Mouse (Mus musculus): Measurements from ENCODE around the gene Flt1. TPM values are rescaled to one million over a fixed set of nuclear protein-coding genes. Genes with fewer than 3 reads are reported as not detected.

Flt1 gene
- polyA plus RNA-seq (2014; fragmentation: Nextera tagmentation; extraction: Ambion mirVana): 13.2 and 13.8 TPM in 2 replicates

DNA sequence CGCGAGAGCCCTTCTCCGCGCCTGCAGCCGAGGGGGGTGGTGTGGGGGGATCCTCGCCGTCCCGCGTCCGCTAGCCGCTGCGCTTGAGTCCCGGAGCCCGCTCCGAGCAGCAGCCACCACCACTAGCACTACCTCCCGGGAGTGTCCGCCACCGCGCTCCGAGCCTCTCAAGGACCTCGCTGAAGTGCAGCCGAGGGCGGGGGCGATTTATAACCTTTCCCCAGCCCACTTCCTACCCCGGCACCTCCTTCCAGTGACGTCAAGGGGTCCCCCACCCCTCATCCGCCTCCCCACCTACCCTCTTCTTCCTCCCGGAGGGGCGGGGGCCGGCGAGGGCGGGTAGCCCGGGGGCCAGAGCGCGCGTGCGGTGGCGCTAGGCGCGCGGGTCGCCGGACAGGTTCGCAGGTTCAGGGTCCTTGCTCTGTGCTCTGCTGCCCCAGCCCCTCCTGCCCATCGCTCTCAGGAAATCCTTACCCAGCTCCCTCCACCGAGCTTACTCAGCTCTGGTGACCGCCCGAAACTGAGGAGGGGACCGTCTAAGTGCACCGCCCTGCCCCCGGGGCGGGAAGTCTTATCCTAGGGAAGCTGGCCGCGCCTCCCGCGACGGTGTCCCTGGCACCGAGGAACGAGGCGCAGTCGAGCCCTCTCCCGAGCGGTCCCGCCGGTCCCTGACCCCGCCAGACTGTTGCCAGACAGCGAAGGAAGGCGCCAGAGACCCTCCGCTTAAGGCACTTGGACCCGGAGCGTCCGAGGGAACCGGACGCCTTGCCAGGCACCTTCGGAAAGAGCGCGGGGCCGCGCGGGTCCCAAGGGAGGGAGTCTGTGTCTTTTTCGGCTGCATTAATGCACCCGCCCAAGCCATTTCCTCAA is at the start of gene Flt1:
TSS of gene Flt1 (minus strand) at position 181 of the 870 bp plus-strand sequence.
- Histone ChIP-seq H3K4me3 (replicated peaks; ENCODE audit: low read length) (peak within 1 kb of the TSS; percentile 29), H3K27me3 (ENCODE audit: control insufficient read depth, insufficient read depth, low read length) (peaks cover 90% of the 10 kb centered on the region), H3K36me3 (replicated peaks; ENCODE audit: control insufficient read depth, insufficient read depth) (no peaks in the 10 kb centered on the region), H3K27ac (no peak within 1 kb of the TSS), H3K9me3 (ENCODE audit: control insufficient read depth, low read length) (no peaks in the 10 kb centered on the region), H3K4me1 (replicated peaks; ENCODE audit: control insufficient read depth, insufficient read depth, low read length) (peaks cover 15% of the 10 kb centered on the region), H3K4me2 (replicated peaks) (peak within 1 kb of the TSS; percentile 59), H3K9ac (peak within 1 kb of the TSS; percentile 41; the same call in 1 of the 2 replicates)
- under 1% methylated on average over 61 of the region's 82 CpGs for WGBS
- DNase-seq (ENCODE audit: low spot score) (no peak), ATAC-seq (ENCODE audit: low FRiP score) (peak; percentile 69)

DNA sequence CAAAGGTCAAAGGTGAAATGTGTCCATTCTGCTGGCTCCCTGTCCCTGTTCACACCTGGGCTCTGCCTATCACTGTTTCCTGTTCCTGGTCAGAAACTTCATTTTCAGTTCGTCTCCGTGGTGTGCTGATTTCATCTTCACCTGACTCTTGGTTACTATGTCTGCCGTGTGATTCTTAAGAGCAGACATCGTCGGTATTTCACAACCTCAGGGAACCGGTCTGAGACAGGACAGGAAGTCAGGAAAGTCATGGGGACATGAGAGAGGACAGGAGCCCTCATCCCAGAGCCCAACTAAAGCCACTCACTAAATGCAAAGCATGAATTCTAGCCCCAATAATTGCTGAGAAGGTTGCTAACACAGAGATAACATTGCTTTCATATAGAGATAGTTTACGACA is 49.4 kb upstream of the Flt1 start:
- no peak overlapping the region for H3K4me3 ChIP-seq (replicated peaks; ENCODE audit: low read length)
- ATAC-seq (ENCODE audit: low FRiP score): no peak

DNA sequence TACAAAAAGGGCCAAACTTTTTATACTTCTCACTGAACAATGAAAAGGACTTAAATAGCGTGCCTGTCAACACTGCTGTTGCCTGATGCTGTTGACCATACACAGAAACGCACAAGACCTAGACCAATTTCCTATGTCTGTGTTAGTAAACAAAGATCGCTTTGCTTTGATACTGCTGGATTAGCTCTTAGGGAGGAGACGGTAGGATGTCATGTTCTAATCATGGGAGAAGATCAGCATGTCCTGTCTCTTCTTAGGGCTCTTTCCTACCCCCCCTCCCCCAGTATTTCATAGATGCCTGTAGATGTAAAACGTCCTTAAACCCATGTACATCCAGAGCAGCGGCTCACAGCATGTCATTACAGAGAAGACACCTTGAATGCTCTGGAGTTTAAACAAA is 44.1 kb upstream of the Flt1 start:
- WGBS: 83% methylated on average over 6 of the region's 6 CpGs
- no peak overlapping the region for H3K4me2 ChIP-seq (replicated peaks)
- ATAC-seq (ENCODE audit: low FRiP score) (no peak), DNase-seq (ENCODE audit: low spot score) (no peak)
- H3K27ac ChIP-seq: no peak overlapping the region
- no peaks in the 10 kb centered on the region for H3K27me3 ChIP-seq (ENCODE audit: control insufficient read depth, insufficient read depth, low read length)
- H3K9me3 ChIP-seq (ENCODE audit: control insufficient read depth, low read length): 0 out of 2 replicates have a peak, but pooled peaks cover 3% of the 10 kb centered on the region
- H3K4me3 ChIP-seq (replicated peaks; ENCODE audit: low read length): no peak overlapping the region
- H3K9ac ChIP-seq: no peak overlapping the region
- no peaks in the 10 kb centered on the region for H3K4me1 ChIP-seq (replicated peaks; ENCODE audit: control insufficient read depth, insufficient read depth, low read length)
- H3K36me3 ChIP-seq (replicated peaks; ENCODE audit: control insufficient read depth, insufficient read depth): no peaks in the 10 kb centered on the region

More for the DNA sequence above, 49.4 kb upstream of the Flt1 start:
- Histone ChIP-seq H3K9ac (no peak overlapping the region), H3K27me3 (ENCODE audit: control insufficient read depth, insufficient read depth, low read length) (no peaks in the 10 kb centered on the region), H3K9me3 (ENCODE audit: control insufficient read depth, low read length) (0 out of 2 replicates have a peak, but pooled peaks cover 3% of the 10 kb centered on the region), H3K4me2 (replicated peaks) (no peak overlapping the region), H3K27ac (no peak overlapping the region), H3K36me3 (replicated peaks; ENCODE audit: control insufficient read depth, insufficient read depth) (no peaks in the 10 kb centered on the region), H3K4me1 (replicated peaks; ENCODE audit: control insufficient read depth, insufficient read depth, low read length) (no peaks in the 10 kb centered on the region)
- 88% methylated on average over 7 of the region's 7 CpGs for WGBS
- DNase-seq (ENCODE audit: low spot score): no peak

DNA sequence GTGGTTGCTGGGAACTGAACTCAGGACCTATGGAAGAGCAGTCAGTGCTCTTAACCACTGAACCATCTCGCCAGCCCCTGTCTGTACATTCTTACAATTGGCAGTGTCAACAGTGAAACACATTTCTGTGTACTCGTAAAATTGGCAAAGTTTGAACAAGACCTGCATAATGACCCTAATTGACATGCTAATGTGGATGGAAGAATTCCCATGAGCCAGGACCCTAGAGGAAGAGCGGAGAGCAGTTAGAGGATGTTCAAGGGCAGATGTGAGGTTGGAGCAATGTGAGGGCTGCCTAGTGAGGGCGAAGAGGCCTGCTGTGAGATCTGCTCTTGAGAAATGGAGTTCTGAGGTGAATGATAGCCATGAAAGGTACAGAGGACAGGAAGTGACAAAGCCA is 38.2 kb upstream of the Flt1 start:
- WGBS: 70% methylated on average over 4 of the region's 4 CpGs
- no peaks in the 10 kb centered on the region for H3K27me3 ChIP-seq (ENCODE audit: control insufficient read depth, insufficient read depth, low read length)
- no peak for ATAC-seq (ENCODE audit: low FRiP score)
- H3K9me3 ChIP-seq (ENCODE audit: control insufficient read depth, low read length): no peaks in the 10 kb centered on the region
- no peak overlapping the region for H3K9ac ChIP-seq
- H3K4me3 ChIP-seq (replicated peaks; ENCODE audit: low read length): no peak overlapping the region
- DNase-seq (ENCODE audit: low spot score): no peak
- no peaks in the 10 kb centered on the region for H3K36me3 ChIP-seq (replicated peaks; ENCODE audit: control insufficient read depth, insufficient read depth)
- H3K27ac ChIP-seq: no peak overlapping the region
- H3K4me2 ChIP-seq (replicated peaks): no peak overlapping the region
- no peaks in the 10 kb centered on the region for H3K4me1 ChIP-seq (replicated peaks; ENCODE audit: control insufficient read depth, insufficient read depth, low read length)

DNA sequence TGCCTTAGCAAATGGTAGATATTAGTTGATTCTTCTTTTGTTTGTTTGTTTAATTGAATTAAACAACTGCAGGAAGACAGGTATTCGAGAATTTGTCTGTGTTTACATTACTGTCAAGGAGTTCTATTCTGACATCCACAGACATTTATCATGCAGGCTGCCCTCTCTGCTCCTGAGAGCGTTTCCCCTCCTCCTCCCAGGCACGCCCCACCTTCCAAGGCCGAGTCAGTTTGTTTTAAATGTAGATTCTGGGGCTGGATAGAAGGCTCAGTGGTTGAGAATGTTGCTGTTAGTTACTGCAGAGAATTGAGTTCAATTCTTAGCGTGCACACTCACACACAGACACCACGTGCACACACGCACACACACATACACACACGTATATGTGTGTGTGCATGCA is 36.2 kb upstream of the Flt1 start:
- Histone ChIP-seq H3K4me1 (replicated peaks; ENCODE audit: control insufficient read depth, insufficient read depth, low read length) (no peaks in the 10 kb centered on the region), H3K27ac (no peak overlapping the region), H3K27me3 (ENCODE audit: control insufficient read depth, insufficient read depth, low read length) (no peaks in the 10 kb centered on the region), H3K9ac (no peak overlapping the region), H3K4me2 (replicated peaks) (no peak overlapping the region), H3K9me3 (ENCODE audit: control insufficient read depth, low read length) (no peaks in the 10 kb centered on the region), H3K36me3 (replicated peaks; ENCODE audit: control insufficient read depth, insufficient read depth) (no peaks in the 10 kb centered on the region), H3K4me3 (replicated peaks; ENCODE audit: low read length) (no peak overlapping the region)
- WGBS: 23% methylated on average over 8 of the region's 8 CpGs
- DNase-seq (ENCODE audit: low spot score): no peak
- ATAC-seq (ENCODE audit: low FRiP score): no peak

DNA sequence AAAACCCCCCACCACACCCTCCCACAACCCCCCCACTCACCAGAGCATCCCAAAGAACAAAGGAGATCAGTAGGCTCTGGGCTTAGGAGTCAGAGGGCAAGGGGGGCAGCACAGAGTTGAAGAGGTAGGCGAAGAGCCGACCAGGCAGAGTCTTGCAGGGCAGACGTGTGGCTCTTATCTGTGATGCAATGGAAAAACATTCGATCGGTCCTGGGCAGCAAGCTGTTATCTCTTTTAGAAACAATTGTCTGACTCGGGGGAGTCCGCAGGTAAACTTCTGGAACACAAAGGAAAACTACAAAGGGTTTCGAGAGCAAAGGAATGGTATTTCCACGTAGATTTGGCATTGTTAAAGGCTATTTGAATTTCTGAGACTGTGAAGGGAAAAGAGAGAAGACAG is 35.5 kb upstream of the Flt1 start:
- no peaks in the 10 kb centered on the region for H3K4me1 ChIP-seq (replicated peaks; ENCODE audit: control insufficient read depth, insufficient read depth, low read length)
- DNase-seq (ENCODE audit: low spot score): no peak
- no peak overlapping the region for H3K9ac ChIP-seq
- H3K4me2 ChIP-seq (replicated peaks): no peak overlapping the region
- WGBS: 11% methylated on average over 9 of the region's 9 CpGs
- H3K4me3 ChIP-seq (replicated peaks; ENCODE audit: low read length): no peak overlapping the region
- no peaks in the 10 kb centered on the region for H3K36me3 ChIP-seq (replicated peaks; ENCODE audit: control insufficient read depth, insufficient read depth)
- no peaks in the 10 kb centered on the region for H3K9me3 ChIP-seq (ENCODE audit: control insufficient read depth, low read length)
- ATAC-seq (ENCODE audit: low FRiP score): no peak
- no peak overlapping the region for H3K27ac ChIP-seq
- H3K27me3 ChIP-seq (ENCODE audit: control insufficient read depth, insufficient read depth, low read length): no peaks in the 10 kb centered on the region

DNA sequence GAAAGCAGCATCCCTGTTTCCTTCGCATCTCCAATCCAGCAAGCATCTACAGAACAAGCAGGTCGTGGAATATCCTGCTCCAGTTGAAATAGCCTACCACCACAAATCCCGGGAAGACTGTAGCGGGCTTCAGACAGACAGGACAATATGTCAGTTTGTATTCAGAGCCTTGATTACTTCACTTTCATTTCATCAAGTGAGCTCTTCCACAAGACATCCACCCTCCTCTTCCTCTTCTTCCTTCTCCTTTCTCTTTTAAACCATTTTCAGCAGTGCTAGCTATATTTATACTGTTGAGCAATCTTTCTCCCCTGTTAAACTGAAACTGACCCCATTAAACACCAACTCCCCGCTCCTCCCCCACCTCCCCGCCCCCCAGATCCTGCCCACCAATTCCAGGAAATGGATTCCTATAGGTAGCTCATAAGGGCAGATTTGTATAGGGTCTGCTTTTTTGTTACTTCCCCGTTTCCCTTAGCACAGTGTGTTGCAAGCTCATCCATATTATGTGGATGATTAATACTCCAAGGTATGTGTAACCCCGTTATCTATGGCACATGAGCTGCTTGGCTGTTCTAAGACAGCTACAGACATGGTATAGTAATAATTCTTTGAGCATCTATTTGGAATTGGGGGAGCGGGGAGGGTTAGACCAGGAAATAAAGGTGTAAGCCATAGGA is 33.0 kb upstream of the Flt1 start:
- no peak for DNase-seq (ENCODE audit: low spot score)
- H3K4me1 ChIP-seq (replicated peaks; ENCODE audit: control insufficient read depth, insufficient read depth, low read length): no peaks in the 10 kb centered on the region
- no peaks in the 10 kb centered on the region for H3K36me3 ChIP-seq (replicated peaks; ENCODE audit: control insufficient read depth, insufficient read depth)
- H3K9ac ChIP-seq: no peak overlapping the region
- H3K4me2 ChIP-seq (replicated peaks): no peak overlapping the region
- no peak overlapping the region for H3K27ac ChIP-seq
- ATAC-seq (ENCODE audit: low FRiP score): no peak
- peaks cover 8% of the 10 kb centered on the region; the same call in 1 of the 2 replicates for H3K27me3 ChIP-seq (ENCODE audit: control insufficient read depth, insufficient read depth, low read length)
- no peak overlapping the region for H3K4me3 ChIP-seq (replicated peaks; ENCODE audit: low read length)
- H3K9me3 ChIP-seq (ENCODE audit: control insufficient read depth, low read length): 0 out of 2 replicates have a peak, but pooled peaks cover 6% of the 10 kb centered on the region
- WGBS: 80% methylated on average over 9 of the region's 9 CpGs

DNA sequence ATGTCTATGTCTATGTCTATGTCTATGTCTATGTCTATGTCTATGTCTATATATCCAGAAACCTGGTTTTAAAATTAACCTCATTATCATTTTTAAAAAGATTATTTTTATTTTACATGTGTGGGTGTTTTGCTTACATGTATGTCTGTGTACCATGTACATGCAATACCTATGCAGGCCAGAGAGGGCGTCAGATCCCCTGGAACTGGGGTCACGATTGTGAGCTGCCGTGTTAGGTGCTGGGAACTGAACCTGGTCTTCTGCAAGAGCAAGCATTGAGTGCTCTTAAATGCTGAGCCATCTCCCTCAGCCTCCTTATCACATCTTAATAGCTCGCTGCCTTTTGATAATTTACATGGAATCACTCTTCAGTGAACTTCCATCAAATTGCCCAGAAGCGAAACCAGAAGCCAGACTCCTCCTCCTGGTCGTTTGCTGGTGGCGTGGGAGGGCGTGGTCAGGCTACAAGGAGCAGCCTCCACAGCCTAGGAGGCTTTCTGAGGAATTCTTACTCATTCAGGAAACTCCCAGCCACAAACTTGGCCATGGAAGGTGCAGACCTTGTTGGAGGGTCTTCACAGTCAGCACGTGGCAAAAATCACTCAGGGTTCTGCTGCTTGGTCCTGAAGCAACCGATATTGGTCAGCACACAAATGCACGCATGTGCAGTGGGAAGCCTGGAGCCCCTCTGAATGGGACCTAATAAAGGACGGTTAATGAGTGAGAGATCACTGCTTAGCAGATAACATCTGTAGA is 32.2 kb upstream of the Flt1 start:
- Histone ChIP-seq H3K4me2 (replicated peaks) (no peak overlapping the region), H3K9ac (no peak overlapping the region), H3K4me3 (replicated peaks; ENCODE audit: low read length) (no peak overlapping the region), H3K27me3 (ENCODE audit: control insufficient read depth, insufficient read depth, low read length) (peaks cover 16% of the 10 kb centered on the region), H3K4me1 (replicated peaks; ENCODE audit: control insufficient read depth, insufficient read depth, low read length) (peaks cover under 1% of the 10 kb centered on the region; the same call in 1 of the 2 replicates), H3K36me3 (replicated peaks; ENCODE audit: control insufficient read depth, insufficient read depth) (no peaks in the 10 kb centered on the region), H3K27ac (no peak overlapping the region), H3K9me3 (ENCODE audit: control insufficient read depth, low read length) (0 out of 2 replicates have a peak, but pooled peaks cover 6% of the 10 kb centered on the region)
- WGBS: 61% methylated on average over 12 of the region's 12 CpGs
- DNase-seq (ENCODE audit: low spot score): no peak
- ATAC-seq (ENCODE audit: low FRiP score): no peak

DNA sequence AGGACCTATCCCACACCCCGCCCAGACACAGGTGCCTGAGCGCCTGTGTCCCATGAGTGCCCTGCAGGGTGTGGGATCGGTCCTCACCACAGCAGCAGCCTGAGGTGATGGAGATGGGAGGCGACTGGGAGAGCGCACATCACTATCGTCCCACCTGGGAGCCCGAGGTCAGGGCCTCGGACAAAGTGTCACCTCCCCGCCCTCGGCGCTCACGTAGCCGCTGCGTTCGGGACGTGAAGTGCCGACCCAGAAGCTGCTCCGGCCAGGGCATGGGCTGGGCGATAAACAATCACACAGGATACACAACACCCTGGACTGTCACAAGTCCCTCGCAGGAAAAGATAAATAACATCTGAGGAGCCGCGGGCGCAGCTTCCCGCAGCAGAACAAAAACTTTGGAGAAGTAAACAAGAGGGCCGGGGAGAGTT is 27.1 kb upstream of the Flt1 start:
- Histone ChIP-seq H3K4me1 (replicated peaks; ENCODE audit: control insufficient read depth, insufficient read depth, low read length) (peaks cover 19% of the 10 kb centered on the region; the same call in 1 of the 2 replicates), H3K27ac (no peak overlapping the region), H3K9me3 (ENCODE audit: control insufficient read depth, low read length) (0 out of 2 replicates have a peak, but pooled peaks cover 6% of the 10 kb centered on the region), H3K4me3 (replicated peaks; ENCODE audit: low read length) (no peak overlapping the region; the same call in 1 of the 2 replicates), H3K36me3 (replicated peaks; ENCODE audit: control insufficient read depth, insufficient read depth) (no peaks in the 10 kb centered on the region), H3K4me2 (replicated peaks) (peak overlapping the region; percentile 38), H3K9ac (no peak overlapping the region), H3K27me3 (ENCODE audit: control insufficient read depth, insufficient read depth, low read length) (peaks cover 60% of the 10 kb centered on the region)
- ATAC-seq (ENCODE audit: low FRiP score) (no peak), DNase-seq (ENCODE audit: low spot score) (no peak)
- 1% methylated on average over 25 of the region's 25 CpGs for WGBS
